Mouse (Mus musculus): ENCODE results near the gene Btbd35f24.
"Not testable (repeated sequence)": the region's sequence is repeated elsewhere in the genome, so short reads cannot be mapped to it uniquely, and the experiment has no call there.

Gene Btbd35f24

GRCm38 (mm10) chrX:3195727-3196126 lies at the start of gene Btbd35f24:
Btbd35f24 (minus strand) TSS chrX:3195827.
- not testable (repeated sequence) for DNase-seq (ENCODE audit: low read depth, low spot score)
